Mouse (Mus musculus) lung, embryonic 14.5 days (tissue): ENCODE data around the gene Gm11034. TPM values are rescaled to one million over a fixed set of nuclear protein-coding genes. Genes with fewer than 3 reads are reported as not detected.
A peak's percentile ranks its signal among the peaks of the same experiment; 100 is the strongest.

Experiments
- ATAC-seq: fragments of 200-750 bp; cut with Nextera tagmentation; 2 replicates; pipeline ENCODE4 v1.8.0; 2017; ENCODE audit warnings: mild to moderate bottlenecking, moderate TSS enrichment, moderate library complexity; ENCODE audit not compliant: insufficient read depth
- DNase-seq: peaks from one replicate; pipeline ENCODE4 v3.0.0-alpha.2; 2015
- H3K27ac ChIP-seq: fragments of 300-500 bp; sonication (generic); 2 replicates; pipeline ENCODE4 v1.5.1; 2014; ENCODE audit warnings: low read depth, mild to moderate bottlenecking, moderate library complexity
- H3K27me3 ChIP-seq: fragments of 300-500 bp; sonication (generic); 2 replicates; pipeline ENCODE4 v1.6.1; 2014; ENCODE audit warnings: low read length, control low read depth; ENCODE audit not compliant: insufficient read depth
- H3K36me3 ChIP-seq: fragments of 300-500 bp; sonication (generic); 2 replicates; pipeline ENCODE4 v1.6.1; 2014; ENCODE audit warnings: control low read depth; ENCODE audit not compliant: insufficient read depth
- H3K4me1 ChIP-seq: fragments of 300-500 bp; sonication (generic); 2 replicates; pipeline ENCODE4 v1.6.1; 2014; ENCODE audit warnings: antibody characterized with exemption, control low read depth; ENCODE audit not compliant: insufficient read depth
- H3K4me2 ChIP-seq: fragments of 300-500 bp; sonication (generic); 2 replicates; pipeline ENCODE4 v1.6.1; 2014; ENCODE audit warnings: mild to moderate bottlenecking
- H3K4me3 ChIP-seq: fragments of 300-500 bp; sonication (generic); 2 replicates; pipeline ENCODE4 v1.5.1; 2014; ENCODE audit warnings: low read depth, low read length
- H3K9ac ChIP-seq: fragments of 300-500 bp; sonication (generic); 2 replicates; pipeline ENCODE4 v1.6.1; 2014
- H3K9me3 ChIP-seq: fragments of 300-500 bp; sonication (generic); 2 replicates; pipeline ENCODE4 v1.6.1; 2016; ENCODE audit warnings: low read depth, low read length, control low read depth
- CTCF ChIP-seq: IDR thresholded peaks from 2 replicates; pipeline ENCODE4 v1.5.1; 2016; ENCODE audit warnings: antibody characterized with exemption, low read depth
- WGBS: fragments of 180-500 bp; shearing (Covaris S2); extraction: QIAGEN DNeasy Blood & Tissue Kit; methylation state at CpG from one replicate; pipeline ENCODE4 v1.1.7; 2014; 5-methylcytosine and 5-hydroxymethylcytosine counted together
- polyA plus RNA-seq: library from polyadenylated mRNA; unstranded; fragments of >200 nt; fragmentation: Nextera tagmentation; extraction: Ambion mirVana; gene quantifications from 2 replicates; pipeline ENCODE4 v1.2.1, GENCODE M21; 2014

The Gm11034 gene
- polyA plus RNA-seq, 1 experiment from 2014 or later, result not detected

DNA sequence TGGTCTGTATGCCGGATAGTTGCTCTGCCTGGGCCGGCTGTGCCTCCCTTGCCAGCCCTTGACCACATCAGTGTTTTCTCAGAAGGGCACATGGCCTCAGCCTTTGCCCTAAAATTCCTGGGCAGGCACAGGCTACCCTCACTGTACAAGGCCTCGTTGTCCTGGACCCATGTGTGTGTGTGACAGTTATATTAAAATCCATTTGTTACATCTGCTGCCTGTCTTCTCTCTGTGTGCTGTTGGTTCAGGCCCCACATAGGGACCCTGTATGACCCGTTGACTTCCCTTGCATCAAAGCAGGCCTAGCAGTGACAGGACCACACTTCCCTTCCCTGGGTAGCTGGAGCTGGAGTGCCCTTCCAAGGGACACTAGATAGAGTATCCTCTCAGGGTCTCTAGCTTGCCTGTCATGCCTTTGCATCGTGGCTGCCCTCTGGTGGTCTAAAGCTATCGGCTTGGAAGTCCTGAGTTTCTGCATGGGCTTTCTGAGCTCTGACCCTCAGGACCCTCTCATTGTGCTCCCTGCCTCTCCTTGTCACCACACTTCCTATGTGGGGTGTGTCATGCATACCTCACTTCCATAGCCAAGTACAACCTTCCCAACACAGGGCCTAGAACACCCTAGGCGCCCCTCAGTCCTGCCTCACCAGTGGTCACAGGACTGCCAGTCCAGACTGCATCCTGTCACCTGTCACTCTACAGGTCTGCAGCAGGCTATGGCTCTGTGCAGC is 43.9 kb upstream of the Gm11034 start:
- no peaks in the 10 kb centered on the region for H3K27me3 ChIP-seq
- H3K4me1 ChIP-seq, result no peaks in the 10 kb centered on the region
- H3K4me2 ChIP-seq, result no peak overlapping the region
- H3K4me3 ChIP-seq, result no peak overlapping the region
- peak; percentile 36; the same call in 1 of the 2 replicates for ATAC-seq
- peak; percentile 75 for DNase-seq
- 53% methylated on average over 7 of the region's 7 CpGs for WGBS
- no peak overlapping the region for H3K9ac ChIP-seq
- peak; percentile 78 for TF ChIP-seq CTCF
- H3K27ac ChIP-seq, result no peak overlapping the region
- no peaks in the 10 kb centered on the region for H3K9me3 ChIP-seq
- H3K36me3 ChIP-seq, result peaks cover 20% of the 10 kb centered on the region

DNA sequence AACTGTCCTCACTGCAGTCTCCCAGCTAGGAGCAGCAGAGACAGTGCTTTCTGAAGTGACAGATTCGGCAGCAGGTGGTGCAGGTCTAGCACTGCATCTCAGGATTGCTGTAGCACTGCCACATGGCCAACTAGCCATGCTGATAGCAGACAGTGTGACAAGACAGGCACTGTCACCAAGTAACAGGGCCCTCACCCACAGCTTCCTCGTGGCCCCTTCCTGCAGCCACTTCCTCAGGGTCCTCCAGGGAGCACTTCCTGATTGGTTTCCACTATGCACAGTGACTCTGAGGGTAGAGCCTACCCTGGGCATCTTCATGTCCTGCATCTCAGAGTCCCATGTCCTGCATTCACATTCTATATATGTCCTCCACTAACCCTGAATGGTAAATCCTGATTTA is 31.2 kb upstream of the Gm11034 start:
- Histone ChIP-seq H3K4me3 (no peak overlapping the region), H3K27me3 (no peaks in the 10 kb centered on the region), H3K4me2 (no peak overlapping the region), H3K4me1 (no peaks in the 10 kb centered on the region; the same call in 1 of the 2 replicates), H3K36me3 (peaks cover 16% of the 10 kb centered on the region; the same call in 1 of the 2 replicates), H3K27ac (no peak overlapping the region), H3K9ac (no peak overlapping the region), H3K9me3 (no peaks in the 10 kb centered on the region)
- no peak for DNase-seq
- TF ChIP-seq CTCF, result no peak
- ATAC-seq, result no peak
- 56% methylated on average over 2 of the region's 2 CpGs for WGBS

- 97% methylated on average over 1 of the region's 1 CpGs for WGBS
- H3K4me2 ChIP-seq, result no peak overlapping the region
- TF ChIP-seq CTCF, result no peak
- no peaks in the 10 kb centered on the region; the same call in 1 of the 2 replicates for H3K4me1 ChIP-seq
- ATAC-seq (no peak), DNase-seq (no peak)
- no peak overlapping the region for H3K27ac ChIP-seq
- no peaks in the 10 kb centered on the region for H3K27me3 ChIP-seq
- H3K9ac ChIP-seq, result no peak overlapping the region
- H3K4me3 ChIP-seq, result no peak overlapping the region
- peaks cover 12% of the 10 kb centered on the region; the same call in 1 of the 2 replicates for H3K36me3 ChIP-seq
- no peaks in the 10 kb centered on the region for H3K9me3 ChIP-seq
Measured at GRCm38 (mm10) chr8:72242226-72242625, 28.8 kb upstream of the Gm11034 start.

DNA sequence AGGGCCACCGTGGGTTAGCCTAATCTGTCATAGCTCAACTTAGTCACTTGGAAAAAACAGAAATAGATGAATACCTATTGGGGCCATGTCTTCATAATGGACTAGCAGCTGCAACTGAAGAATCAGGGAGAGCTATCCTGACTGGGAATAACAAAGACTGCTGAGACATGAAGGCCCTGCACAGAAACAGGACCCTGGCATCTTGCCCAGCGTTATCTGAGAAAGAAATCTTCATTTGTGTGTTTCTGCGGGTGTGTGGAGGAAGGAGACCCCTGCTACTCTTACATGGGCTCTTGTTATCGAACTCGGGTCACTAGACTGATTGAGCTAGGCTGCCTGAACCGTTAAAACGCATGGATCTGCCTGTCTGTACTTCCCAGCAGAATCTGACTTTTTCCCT is 27.5 kb upstream of the Gm11034 start:
- peaks cover 12% of the 10 kb centered on the region; the same call in 1 of the 2 replicates for H3K36me3 ChIP-seq
- no peak overlapping the region for H3K27ac ChIP-seq
- H3K9me3 ChIP-seq, result no peaks in the 10 kb centered on the region
- no peak for ATAC-seq
- H3K4me1 ChIP-seq, result no peaks in the 10 kb centered on the region; the same call in 1 of the 2 replicates
- DNase-seq, result no peak
- H3K4me3 ChIP-seq, result peak overlapping the region; percentile 66
- peak overlapping the region; percentile 68 for H3K4me2 ChIP-seq
- WGBS, result 69% methylated on average over 7 of the region's 7 CpGs
- H3K27me3 ChIP-seq, result no peaks in the 10 kb centered on the region
- peak overlapping the region; percentile 58 for H3K9ac ChIP-seq
- TF ChIP-seq CTCF, result no peak

DNA sequence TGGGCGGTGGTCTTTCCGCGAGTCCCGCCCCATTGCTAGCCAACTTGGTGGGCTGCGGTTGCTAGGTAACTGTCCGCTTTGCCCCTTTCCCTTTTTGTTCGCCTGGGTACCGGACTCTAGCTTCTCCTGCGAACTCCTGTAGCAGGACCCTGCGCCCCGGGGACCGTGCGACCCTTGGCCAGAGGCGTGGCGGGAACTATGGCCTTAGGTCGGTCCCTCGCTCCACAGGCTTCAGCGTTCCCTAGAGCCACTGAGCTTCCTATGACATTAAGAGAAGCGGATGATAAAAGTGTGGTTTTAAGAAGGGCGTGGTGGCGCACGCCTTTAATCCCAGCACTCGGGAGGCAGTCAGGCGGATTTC is 26.9 kb upstream of the Gm11034 start:
- TF ChIP-seq CTCF, result no peak
- WGBS, result under 1% methylated on average over 24 of the region's 24 CpGs

DNA sequence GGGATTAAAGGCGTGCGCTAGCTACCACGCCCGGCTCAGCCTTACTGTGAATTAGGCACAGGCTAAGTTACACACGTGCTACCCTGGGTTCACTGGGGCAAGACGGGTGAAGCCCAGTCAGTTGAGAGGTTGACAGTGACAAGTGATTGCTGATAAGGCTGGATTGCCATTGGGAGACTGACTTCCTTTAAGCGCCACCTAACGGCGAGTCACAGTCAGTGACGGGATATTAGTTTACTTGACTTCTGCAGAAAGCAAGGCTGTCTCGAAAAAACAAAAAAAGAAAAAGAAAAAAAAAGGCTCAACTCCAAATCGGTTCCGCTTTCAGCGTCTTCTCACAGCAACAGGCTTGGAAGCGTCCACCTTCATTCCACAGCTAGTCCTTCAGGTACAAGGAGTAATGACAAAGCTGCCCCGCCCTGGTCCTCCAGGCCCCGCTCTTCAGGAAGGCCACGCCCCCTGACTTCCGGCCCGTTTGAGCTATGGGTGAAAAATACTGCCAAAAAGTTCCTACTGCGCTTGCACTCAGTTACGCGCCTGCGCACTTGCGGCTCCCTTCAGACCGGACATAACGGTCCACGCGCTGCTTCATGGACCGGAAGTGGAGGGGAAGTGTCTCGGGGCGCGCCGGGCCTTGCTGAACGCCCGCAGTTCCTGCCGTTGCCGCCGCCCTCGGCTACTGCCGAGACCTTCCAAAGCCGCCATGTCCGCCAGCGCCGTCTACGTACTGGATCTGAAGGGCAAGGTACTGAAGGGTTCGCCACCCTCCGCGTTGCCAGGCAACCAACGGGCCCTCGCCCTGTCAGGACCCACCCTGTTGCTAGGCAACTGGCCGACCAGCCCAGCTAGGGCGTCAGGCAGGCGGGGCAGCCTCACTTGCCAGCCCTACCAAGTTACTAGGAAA is 26.3 kb upstream of the Gm11034 start, which contains the start of gene Ap1m1:
TSS of gene Ap1m1 (plus strand) at position 520 of the 904 bp plus-strand sequence.
- ATAC-seq (peak; percentile 95), DNase-seq (peak; percentile 100)
- no peaks in the 10 kb centered on the region; the same call in 1 of the 2 replicates for H3K4me1 ChIP-seq
- under 1% methylated on average over 54 of the region's 54 CpGs for WGBS
- H3K9me3 ChIP-seq, result no peaks in the 10 kb centered on the region
- H3K36me3 ChIP-seq, result peaks cover 9% of the 10 kb centered on the region; the same call in 1 of the 2 replicates
- H3K9ac ChIP-seq, result peak within 1 kb of the TSS; percentile 58
- TF ChIP-seq CTCF, result peak; percentile 83
- H3K27ac ChIP-seq, result peak within 1 kb of the TSS; percentile 91
- H3K4me2 ChIP-seq, result peak within 1 kb of the TSS; percentile 68
- peak within 1 kb of the TSS; percentile 66 for H3K4me3 ChIP-seq
- no peaks in the 10 kb centered on the region for H3K27me3 ChIP-seq

More for the DNA sequence above, 26.9 kb upstream of the Gm11034 start:
- Histone ChIP-seq H3K9ac (peak overlapping the region; percentile 58), H3K36me3 (peaks cover 12% of the 10 kb centered on the region; the same call in 1 of the 2 replicates), H3K9me3 (no peaks in the 10 kb centered on the region), H3K27ac (peak overlapping the region; percentile 91), H3K4me3 (peak overlapping the region; percentile 66), H3K27me3 (no peaks in the 10 kb centered on the region), H3K4me1 (no peaks in the 10 kb centered on the region; the same call in 1 of the 2 replicates), H3K4me2 (peak overlapping the region; percentile 68)
- no peak for DNase-seq
- ATAC-seq, result peak; percentile 59
